Comparison of ENCODE assay signal across 8 mouse cellular contexts in genomic region chr5:15934376-15935233, GRCm38 (mm10). TPM values are rescaled to one million over a fixed set of nuclear protein-coding genes. Genes with fewer than 3 reads are reported as not detected.
DNase-seq lines count a peak whose midpoint lies in the region; ATAC-seq lines count a peak whose summit lies in the region.

Gene Cacna2d1 (plus strand): TSS chr5:15934691.

- H3K27ac ChIP-seq in embryonic facial prominence, embryonic 10.5 days (replicated peaks), result peak within 1 kb of the TSS; percentile 93
- H3K27ac ChIP-seq in intestine, embryonic 16.5 days (ENCODE audit: low read length), result peak within 1 kb of the TSS; percentile 81
- peak within 1 kb of the TSS; percentile 96 for H3K27ac ChIP-seq in limb, embryonic 10.5 days
- H3K27ac ChIP-seq in midbrain, embryonic 12.5 days (replicated peaks), result peak within 1 kb of the TSS; percentile 96
- H3K27ac ChIP-seq in stomach, embryonic 14.5 days (ENCODE audit: low read length), result peak within 1 kb of the TSS; percentile 86

- H3K36me3 ChIP-seq in embryonic facial prominence, embryonic 10.5 days (replicated peaks), result no peaks in the 10 kb centered on the region
- no peaks in the 10 kb centered on the region for H3K36me3 ChIP-seq in intestine, embryonic 16.5 days (ENCODE audit: control insufficient read depth, insufficient read depth, low read length)
- no peaks in the 10 kb centered on the region for H3K36me3 ChIP-seq in limb, embryonic 10.5 days
- H3K36me3 ChIP-seq in midbrain, embryonic 12.5 days, result no peaks in the 10 kb centered on the region
- H3K36me3 ChIP-seq in stomach, embryonic 14.5 days (ENCODE audit: control insufficient read depth, insufficient read depth, low read length), result no peaks in the 10 kb centered on the region

- peak; percentile 79 for ATAC-seq in granulocyte monocyte progenitor cell, adult 5-6 weeks (replicated peaks; ENCODE audit: poor library complexity, severe bottlenecking)
- peak; percentile 93 for ATAC-seq in intestine, embryonic 16.5 days
- peak; percentile 89 for ATAC-seq in midbrain, embryonic 12.5 days (ENCODE audit: low FRiP score, low read depth)
- ATAC-seq in stomach, embryonic 14.5 days (ENCODE audit: insufficient number of reproducible peaks, insufficient read depth, low FRiP score, low read depth), result peak; percentile 93

- H3K4me3 ChIP-seq in embryonic facial prominence, embryonic 10.5 days, result peak within 1 kb of the TSS; percentile 72
- H3K4me3 ChIP-seq in intestine, embryonic 16.5 days (ENCODE audit: low read length), result peak within 1 kb of the TSS; percentile 72
- H3K4me3 ChIP-seq in limb, embryonic 10.5 days, result peak within 1 kb of the TSS; percentile 75
- H3K4me3 ChIP-seq in midbrain, embryonic 12.5 days, result peak within 1 kb of the TSS; percentile 62
- peak within 1 kb of the TSS; percentile 66 for H3K4me3 ChIP-seq in stomach, embryonic 14.5 days (ENCODE audit: low read depth, low read length)

- H3K9ac ChIP-seq in intestine, embryonic 16.5 days (ENCODE audit: low read depth, low read length), result peak within 1 kb of the TSS; percentile 83
- H3K9ac ChIP-seq in midbrain, embryonic 12.5 days (replicated peaks), result peak within 1 kb of the TSS; percentile 87
- H3K9ac ChIP-seq in stomach, embryonic 14.5 days (replicated peaks; ENCODE audit: low read depth, low read length), result peak within 1 kb of the TSS; percentile 69

- H3K9me3 ChIP-seq in embryonic facial prominence, embryonic 10.5 days, result no peaks in the 10 kb centered on the region
- no peaks in the 10 kb centered on the region for H3K9me3 ChIP-seq in intestine, embryonic 16.5 days (ENCODE audit: control insufficient read depth, low read length)
- no peaks in the 10 kb centered on the region for H3K9me3 ChIP-seq in limb, embryonic 10.5 days (replicated peaks)
- no peaks in the 10 kb centered on the region for H3K9me3 ChIP-seq in midbrain, embryonic 12.5 days
- H3K9me3 ChIP-seq in stomach, embryonic 14.5 days (ENCODE audit: control insufficient read depth, low read depth, low read length), result no peaks in the 10 kb centered on the region

- peak; percentile 37 for DNase-seq in layer of hippocampus, adult 11-12 months (ENCODE audit: low spot score)
- DNase-seq in layer of hippocampus, adult 9-11 months, result no peak
- DNase-seq in embryonic facial prominence, embryonic 10.5 days (ENCODE audit: low spot score), result peak; percentile 80
- DNase-seq in limb, embryonic 10.5 days (ENCODE audit: low spot score), result peak; percentile 78

- WGBS in embryonic facial prominence, embryonic 10.5 days, result under 1% methylated on average over 120 of the region's 120 CpGs
- WGBS in intestine, embryonic 16.5 days, result 1% methylated on average over 82 of the region's 120 CpGs
- under 1% methylated on average over 85 of the region's 120 CpGs for WGBS in limb, embryonic 10.5 days
- WGBS in midbrain, embryonic 12.5 days, result under 1% methylated on average over 90 of the region's 120 CpGs
- WGBS in stomach, embryonic 14.5 days, result 1% methylated on average over 86 of the region's 120 CpGs

- peak within 1 kb of the TSS; percentile 91 for H3K4me2 ChIP-seq in intestine, embryonic 16.5 days (ENCODE audit: low read depth, low read length)
- H3K4me2 ChIP-seq in midbrain, embryonic 12.5 days (replicated peaks), result peak within 1 kb of the TSS; percentile 73
- H3K4me2 ChIP-seq in stomach, embryonic 14.5 days (replicated peaks; ENCODE audit: low read depth, low read length), result peak within 1 kb of the TSS; percentile 70

- peaks cover 95% of the 10 kb centered on the region for H3K27me3 ChIP-seq in embryonic facial prominence, embryonic 10.5 days (replicated peaks; ENCODE audit: low read depth, poor library complexity, severe bottlenecking)
- peaks cover 7% of the 10 kb centered on the region; the same call in 1 of the 2 replicates for H3K27me3 ChIP-seq in intestine, embryonic 16.5 days (replicated peaks; ENCODE audit: control insufficient read depth, insufficient read depth, low read length)
- peaks cover 26% of the 10 kb centered on the region for H3K27me3 ChIP-seq in limb, embryonic 10.5 days (ENCODE audit: low read depth, poor library complexity, severe bottlenecking)
- peaks cover 45% of the 10 kb centered on the region for H3K27me3 ChIP-seq in midbrain, embryonic 12.5 days
- no peaks in the 10 kb centered on the region for H3K27me3 ChIP-seq in stomach, embryonic 14.5 days (ENCODE audit: control insufficient read depth, insufficient read depth, low read length)

- peaks cover 17% of the 10 kb centered on the region for H3K4me1 ChIP-seq in embryonic facial prominence, embryonic 10.5 days
- peaks cover 3% of the 10 kb centered on the region for H3K4me1 ChIP-seq in intestine, embryonic 16.5 days (ENCODE audit: control insufficient read depth, insufficient read depth, low read length)
- peaks cover 25% of the 10 kb centered on the region for H3K4me1 ChIP-seq in limb, embryonic 10.5 days
- peaks cover 10% of the 10 kb centered on the region for H3K4me1 ChIP-seq in midbrain, embryonic 12.5 days
- peaks cover 7% of the 10 kb centered on the region; the same call in 1 of the 2 replicates for H3K4me1 ChIP-seq in stomach, embryonic 14.5 days (ENCODE audit: control insufficient read depth, insufficient read depth, low read length)

RNA-seq across cellular contexts. Expression of gene Cacna2d1, which starts in this region (rescaled TPM):
- 6.0 and 8.2 TPM in 2 replicates for polyA plus RNA-seq in embryonic facial prominence, embryonic 10.5 days (2016; fragmentation: Nextera tagmentation; extraction: Ambion mirVana)
- not detected in 2 replicates for total RNA-seq in granulocyte monocyte progenitor cell, adult 5-6 weeks (2014; fragmentation: Nextera tagmentation)
- total RNA-seq in granulocyte monocyte progenitor cell, adult 5-6 weeks (2017), result not detected in 2 replicates
- 8.9 and 9.2 TPM in 2 replicates for polyA plus RNA-seq in intestine, embryonic 16.5 days (2015; fragmentation: Nextera tagmentation; extraction: Ambion mirVana)
- polyA plus RNA-seq in limb, embryonic 10.5 days (2016; fragmentation: Nextera tagmentation; extraction: Ambion mirVana), result 4.9 and 7.0 TPM in 2 replicates
- polyA plus RNA-seq in midbrain, embryonic 12.5 days (2016; fragmentation: Nextera tagmentation; extraction: Ambion mirVana), result 38.6 and 43.1 TPM in 2 replicates
- polyA plus RNA-seq in stomach, embryonic 14.5 days (2014; fragmentation: Nextera tagmentation; extraction: Ambion mirVana), result 21.9 and 23.5 TPM in 2 replicates

Comparison
In these comparisons a context has a peak if more than half of its experiments do, and no peak if none do; other contexts are left out.
1. Peak in ATAC-seq in granulocyte monocyte progenitor cell, adult 5-6 weeks; RNA of the gene not detected or under 1 TPM.